Mouse (Mus musculus) olfactory bulb, adult 2 months (tissue): Measurements from ENCODE around the gene Rab1a.

Experiments used
- CTCF ChIP-seq: fragments of 200-500 bp; IDR thresholded peaks from 2 replicates; pipeline ENCODE4 v1.5.1; 2012; ENCODE audit warnings: low read depth, mild to moderate bottlenecking, low read length, moderate library complexity; ENCODE audit not compliant: insufficient read depth
- POLR2A ChIP-seq: fragments of 200-500 bp; IDR thresholded peaks from 2 replicates; pipeline ENCODE4 v1.6.1; 2012; ENCODE audit warnings: mild to moderate bottlenecking, low read depth, low read length, moderate library complexity; ENCODE audit not compliant: insufficient read depth

- TF ChIP-seq CTCF (no peak), POLR2A (no peak)
These were observed 38.1 kb downstream of the Rab1a start for GRCm38 (mm10) chr11:20239279-20239861.
